Mouse (Mus musculus): Measurements from ENCODE around the gene Nlgn2. TPM values are rescaled to one million over a fixed set of nuclear protein-coding genes. Genes with fewer than 3 reads are reported as not detected.
A peak's percentile ranks its signal among the peaks of the same experiment; 100 is the strongest.

Gene Nlgn2
- polyA plus RNA-seq, 1 experiment from 2014 or later: 31.3 TPM

DNA sequence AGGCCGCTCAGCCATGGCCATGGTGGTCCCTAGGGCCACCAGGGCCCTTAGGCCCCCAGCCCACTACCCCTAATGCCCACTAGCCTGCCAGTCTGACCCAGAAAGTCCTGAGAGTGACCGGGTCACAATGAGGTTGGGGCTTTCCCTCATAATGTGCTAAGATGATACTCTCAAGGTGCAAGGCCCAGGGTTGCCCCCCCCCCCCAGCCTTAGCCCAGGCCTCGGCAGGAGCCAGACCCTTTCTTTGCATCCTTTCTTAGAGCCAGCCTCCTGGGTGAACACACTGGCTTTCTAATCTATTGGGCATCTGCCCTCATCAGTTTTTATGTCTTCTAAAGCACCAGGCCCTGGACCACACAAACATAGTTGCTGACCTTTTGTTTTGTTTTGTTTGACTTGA, 15.5 kb downstream of the Nlgn2 start, which contains the start of gene Spem1:
Gene Spem1, minus strand, starts transcription at position 101 of the 400 bp plus-strand sequence.
- ATAC-seq (ENCODE audit: low read depth): no peak
- Histone ChIP-seq H3K4me3 (ENCODE audit: low read depth, low read length) (no peak within 1 kb of the TSS), H3K9me3 (ENCODE audit: control insufficient read depth, low read length) (no peaks in the 10 kb centered on the region), H3K27me3 (ENCODE audit: control insufficient read depth, insufficient read depth, low read length) (no peaks in the 10 kb centered on the region), H3K9ac (replicated peaks; ENCODE audit: low read depth, low read length) (no peak within 1 kb of the TSS), H3K27ac (ENCODE audit: low read depth, low read length) (no peak within 1 kb of the TSS), H3K4me2 (ENCODE audit: low read depth, low read length) (no peak within 1 kb of the TSS), H3K36me3 (ENCODE audit: control insufficient read depth, insufficient read depth, low read length) (peaks cover 27% of the 10 kb centered on the region), H3K4me1 (ENCODE audit: control insufficient read depth, insufficient read depth, low read length) (no peaks in the 10 kb centered on the region)
- 86% methylated on average over 3 of the region's 3 CpGs for WGBS

- Histone ChIP-seq H3K4me3 (ENCODE audit: low read depth, low read length) (no peak overlapping the region), H3K9ac (replicated peaks; ENCODE audit: low read depth, low read length) (no peak overlapping the region), H3K27me3 (ENCODE audit: control insufficient read depth, insufficient read depth, low read length) (no peaks in the 10 kb centered on the region), H3K36me3 (ENCODE audit: control insufficient read depth, insufficient read depth, low read length) (no peaks in the 10 kb centered on the region; the same call in 1 of the 2 replicates), H3K27ac (ENCODE audit: low read depth, low read length) (no peak overlapping the region), H3K4me1 (ENCODE audit: control insufficient read depth, insufficient read depth, low read length) (no peaks in the 10 kb centered on the region), H3K9me3 (ENCODE audit: control insufficient read depth, low read length) (no peaks in the 10 kb centered on the region), H3K4me2 (ENCODE audit: low read depth, low read length) (no peak overlapping the region)
- WGBS: 96% methylated on average over 8 of the region's 8 CpGs
- no peak for ATAC-seq (ENCODE audit: low read depth)
These were observed 18.7 kb downstream of the Nlgn2 start for GRCm38 (mm10) chr11:69818871-69819270.

- Histone ChIP-seq H3K27me3 (ENCODE audit: control insufficient read depth, insufficient read depth, low read length) (no peaks in the 10 kb centered on the region), H3K4me1 (ENCODE audit: control insufficient read depth, insufficient read depth, low read length) (no peaks in the 10 kb centered on the region), H3K4me3 (ENCODE audit: low read depth, low read length) (no peak within 1 kb of the TSS), H3K27ac (ENCODE audit: low read depth, low read length) (no peak within 1 kb of the TSS), H3K9ac (replicated peaks; ENCODE audit: low read depth, low read length) (no peak within 1 kb of the TSS), H3K9me3 (ENCODE audit: control insufficient read depth, low read length) (no peaks in the 10 kb centered on the region), H3K4me2 (ENCODE audit: low read depth, low read length) (no peak within 1 kb of the TSS), H3K36me3 (ENCODE audit: control insufficient read depth, insufficient read depth, low read length) (no peaks in the 10 kb centered on the region)
- no peak for ATAC-seq (ENCODE audit: low read depth)
- 84% methylated on average over 2 of the region's 2 CpGs for WGBS
These were observed 19.2 kb downstream of the Nlgn2 start, which contains the start of gene Spem2 for GRCm38 (mm10) chr11:69818365-69818764. Gene Spem2 (minus strand): TSS chr11:69818465.

DNA sequence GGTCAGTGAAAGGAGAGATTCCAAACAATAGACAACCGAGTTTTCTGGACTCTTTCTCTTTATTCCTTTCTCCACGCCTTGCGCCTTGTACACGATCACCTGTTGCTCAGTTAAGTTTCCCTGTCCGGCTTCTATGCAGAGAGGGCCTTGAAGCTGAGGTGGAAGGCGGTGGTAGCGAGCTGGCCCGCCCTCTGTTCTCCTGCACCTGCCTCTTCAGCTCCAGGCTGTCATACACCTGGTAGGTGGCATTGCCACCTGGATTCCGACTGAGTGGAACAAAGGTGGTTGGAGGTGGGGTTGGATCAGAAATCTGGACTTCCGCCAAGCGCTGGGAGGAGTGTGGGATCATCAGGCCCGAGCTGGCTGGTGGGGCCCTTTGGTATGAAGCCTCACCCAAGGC, 21.1 kb downstream of the Nlgn2 start:
- H3K4me1 ChIP-seq (ENCODE audit: control insufficient read depth, insufficient read depth, low read length): no peaks in the 10 kb centered on the region
- no peak for ATAC-seq (ENCODE audit: low read depth)
- no peak overlapping the region for H3K4me3 ChIP-seq (ENCODE audit: low read depth, low read length)
- H3K4me2 ChIP-seq (ENCODE audit: low read depth, low read length): no peak overlapping the region
- H3K9ac ChIP-seq (replicated peaks; ENCODE audit: low read depth, low read length): no peak overlapping the region
- H3K36me3 ChIP-seq (ENCODE audit: control insufficient read depth, insufficient read depth, low read length): no peaks in the 10 kb centered on the region
- no peak overlapping the region for H3K27ac ChIP-seq (ENCODE audit: low read depth, low read length)
- no peaks in the 10 kb centered on the region for H3K9me3 ChIP-seq (ENCODE audit: control insufficient read depth, low read length)
- no peaks in the 10 kb centered on the region for H3K27me3 ChIP-seq (ENCODE audit: control insufficient read depth, insufficient read depth, low read length)
- 94% methylated on average over 12 of the region's 12 CpGs for WGBS

GRCm38 (mm10) chr11:69815155-69815554, 22.4 kb downstream of the Nlgn2 start, which contains the start of gene Gm39566:
Gene Gm39566 (minus strand): TSS chr11:69815298.
- Histone ChIP-seq H3K4me3 (ENCODE audit: low read depth, low read length) (no peak within 1 kb of the TSS), H3K9ac (replicated peaks; ENCODE audit: low read depth, low read length) (no peak within 1 kb of the TSS), H3K27me3 (ENCODE audit: control insufficient read depth, insufficient read depth, low read length) (no peaks in the 10 kb centered on the region), H3K9me3 (ENCODE audit: control insufficient read depth, low read length) (no peaks in the 10 kb centered on the region), H3K36me3 (ENCODE audit: control insufficient read depth, insufficient read depth, low read length) (no peaks in the 10 kb centered on the region), H3K4me1 (ENCODE audit: control insufficient read depth, insufficient read depth, low read length) (no peaks in the 10 kb centered on the region), H3K27ac (ENCODE audit: low read depth, low read length) (no peak within 1 kb of the TSS), H3K4me2 (ENCODE audit: low read depth, low read length) (no peak within 1 kb of the TSS)
- WGBS: 68% methylated on average over 10 of the region's 10 CpGs
- no peak for ATAC-seq (ENCODE audit: low read depth)

- Histone ChIP-seq H3K4me1 (ENCODE audit: control insufficient read depth, insufficient read depth, low read length) (no peaks in the 10 kb centered on the region), H3K9ac (replicated peaks; ENCODE audit: low read depth, low read length) (no peak overlapping the region), H3K9me3 (ENCODE audit: control insufficient read depth, low read length) (no peaks in the 10 kb centered on the region), H3K4me3 (ENCODE audit: low read depth, low read length) (no peak overlapping the region), H3K36me3 (ENCODE audit: control insufficient read depth, insufficient read depth, low read length) (no peaks in the 10 kb centered on the region), H3K27ac (ENCODE audit: low read depth, low read length) (no peak overlapping the region), H3K4me2 (ENCODE audit: low read depth, low read length) (no peak overlapping the region), H3K27me3 (ENCODE audit: control insufficient read depth, insufficient read depth, low read length) (peaks cover under 1% of the 10 kb centered on the region)
- ATAC-seq (ENCODE audit: low read depth): no peak
These were observed 27.3 kb downstream of the Nlgn2 start for GRCm38 (mm10) chr11:69810280-69810679.

- no peak for ATAC-seq (ENCODE audit: low read depth)
- Histone ChIP-seq H3K9me3 (ENCODE audit: control insufficient read depth, low read length) (no peaks in the 10 kb centered on the region), H3K4me2 (ENCODE audit: low read depth, low read length) (no peak overlapping the region), H3K4me1 (ENCODE audit: control insufficient read depth, insufficient read depth, low read length) (peaks cover 14% of the 10 kb centered on the region), H3K36me3 (ENCODE audit: control insufficient read depth, insufficient read depth, low read length) (no peaks in the 10 kb centered on the region), H3K9ac (replicated peaks; ENCODE audit: low read depth, low read length) (no peak overlapping the region), H3K27me3 (ENCODE audit: control insufficient read depth, insufficient read depth, low read length) (peaks cover 9% of the 10 kb centered on the region), H3K27ac (ENCODE audit: low read depth, low read length) (no peak overlapping the region), H3K4me3 (ENCODE audit: low read depth, low read length) (no peak overlapping the region)
- WGBS: 86% methylated on average over 2 of the region's 2 CpGs
These were observed 29.9 kb downstream of the Nlgn2 start for GRCm38 (mm10) chr11:69807641-69808040.

GRCm38 (mm10) chr11:69806378-69806777, 31.2 kb downstream of the Nlgn2 start:
- H3K27ac ChIP-seq (ENCODE audit: low read depth, low read length): no peak overlapping the region
- H3K4me2 ChIP-seq (ENCODE audit: low read depth, low read length): no peak overlapping the region
- WGBS: 85% methylated on average over 4 of the region's 4 CpGs
- peaks cover 25% of the 10 kb centered on the region for H3K4me1 ChIP-seq (ENCODE audit: control insufficient read depth, insufficient read depth, low read length)
- no peaks in the 10 kb centered on the region for H3K36me3 ChIP-seq (ENCODE audit: control insufficient read depth, insufficient read depth, low read length)
- H3K27me3 ChIP-seq (ENCODE audit: control insufficient read depth, insufficient read depth, low read length): peaks cover 9% of the 10 kb centered on the region
- no peak overlapping the region for H3K4me3 ChIP-seq (ENCODE audit: low read depth, low read length)
- no peak overlapping the region for H3K9ac ChIP-seq (replicated peaks; ENCODE audit: low read depth, low read length)
- no peaks in the 10 kb centered on the region for H3K9me3 ChIP-seq (ENCODE audit: control insufficient read depth, low read length)
- ATAC-seq (ENCODE audit: low read depth): no peak

- H3K9me3 ChIP-seq (ENCODE audit: control insufficient read depth, low read length): no peaks in the 10 kb centered on the region
- no peaks in the 10 kb centered on the region for H3K36me3 ChIP-seq (ENCODE audit: control insufficient read depth, insufficient read depth, low read length)
- H3K4me3 ChIP-seq (ENCODE audit: low read depth, low read length): no peak within 1 kb of the TSS
- H3K27ac ChIP-seq (ENCODE audit: low read depth, low read length): no peak within 1 kb of the TSS
- WGBS: 6% methylated on average over 29 of the region's 29 CpGs
- no peak for ATAC-seq (ENCODE audit: low read depth)
- peaks cover 29% of the 10 kb centered on the region for H3K4me1 ChIP-seq (ENCODE audit: control insufficient read depth, insufficient read depth, low read length)
- H3K9ac ChIP-seq (replicated peaks; ENCODE audit: low read depth, low read length): 0 out of 2 replicates have a peak within 1 kb of the TSS, but pooled peaks have one; percentile 34
- peak within 1 kb of the TSS; percentile 96; the same call in 1 of the 2 replicates for H3K4me2 ChIP-seq (ENCODE audit: low read depth, low read length)
- H3K27me3 ChIP-seq (ENCODE audit: control insufficient read depth, insufficient read depth, low read length): peaks cover 11% of the 10 kb centered on the region
These were observed 32.3 kb downstream of the Nlgn2 start, which contains the start of gene Tmem102 for GRCm38 (mm10) chr11:69804972-69805909. Gene Tmem102 (minus strand): TSS chr11:69805624.
